Mouse (Mus musculus) limb, embryonic 11.5 days (tissue): ENCODE measurements around the gene Tmem11. TPM values are rescaled to one million over a fixed set of nuclear protein-coding genes. Genes with fewer than 3 reads are reported as not detected.

Experiments used
- ATAC-seq: fragments of 200-750 bp; cut with Nextera tagmentation; 2 replicates; pipeline ENCODE4 v1.8.0; 2017; ENCODE audit warnings: low read depth; ENCODE audit not compliant: insufficient number of reproducible peaks, low FRiP score, low TSS enrichment
- DNase-seq: peaks from one replicate; pipeline ENCODE4 v3.0.0-alpha.2; 2015; ENCODE audit warnings: low spot score
- H3K27ac ChIP-seq: fragments of 300-500 bp; sonication (generic); replicated peaks from 2 replicates; pipeline ENCODE4 v1.5.1; 2014; ENCODE audit warnings: low read depth, mild to moderate bottlenecking, low read length
- H3K27me3 ChIP-seq: fragments of 300-500 bp; sonication (generic); 2 replicates; pipeline ENCODE4 v1.6.1; 2014; ENCODE audit warnings: mild to moderate bottlenecking, low read length, mixed read lengths; ENCODE audit not compliant: control insufficient read depth, insufficient read depth
- H3K36me3 ChIP-seq: fragments of 300-500 bp; sonication (generic); 2 replicates; pipeline ENCODE4 v1.6.1; 2014; ENCODE audit warnings: mild to moderate bottlenecking, low read length, moderate library complexity, mixed read lengths; ENCODE audit not compliant: control insufficient read depth, insufficient read depth
- H3K4me1 ChIP-seq: fragments of 300-500 bp; sonication (generic); 2 replicates; pipeline ENCODE4 v1.6.1; 2014; ENCODE audit warnings: low read length, mixed read lengths; ENCODE audit not compliant: control insufficient read depth, insufficient read depth
- H3K4me2 ChIP-seq: fragments of 300-500 bp; sonication (generic); 2 replicates; pipeline ENCODE4 v1.6.1; 2014; ENCODE audit warnings: low read depth, mild to moderate bottlenecking, moderate library complexity; ENCODE audit not compliant: severe bottlenecking
- H3K4me3 ChIP-seq: fragments of 300-500 bp; sonication (generic); 2 replicates; pipeline ENCODE4 v1.5.1; 2014; ENCODE audit warnings: low read depth, low read length
- H3K9ac ChIP-seq: fragments of 300-500 bp; sonication (generic); 2 replicates; pipeline ENCODE4 v1.6.1; 2014; ENCODE audit warnings: mild to moderate bottlenecking, low read length
- H3K9me3 ChIP-seq: fragments of 300-500 bp; sonication (generic); 2 replicates; pipeline ENCODE4 v1.6.1; 2016; ENCODE audit warnings: low read length; ENCODE audit not compliant: control insufficient read depth
- WGBS: fragments of 180-500 bp; shearing (Covaris S2); extraction: QIAGEN DNeasy Blood & Tissue Kit; methylation state at CpG from one replicate; pipeline ENCODE4 v1.1.7; 2014; 5-methylcytosine and 5-hydroxymethylcytosine counted together
- polyA plus RNA-seq: library from polyadenylated mRNA; unstranded; fragments of >200 nt; fragmentation: Nextera tagmentation; extraction: Ambion mirVana; gene quantifications from 2 replicates; pipeline ENCODE4 v1.2.1, GENCODE M21; 2014

Gene Tmem11
- polyA plus RNA-seq, 1 experiment from 2014 or later = 74.5 TPM

- Histone ChIP-seq H3K36me3 (peaks cover 13% of the 10 kb centered on the region; the same call in 1 of the 2 replicates), H3K9me3 (no peaks in the 10 kb centered on the region), H3K4me1 (no peaks in the 10 kb centered on the region), H3K4me2 (no peak overlapping the region), H3K9ac (no peak overlapping the region), H3K27ac (no peak overlapping the region), H3K4me3 (no peak overlapping the region), H3K27me3 (no peaks in the 10 kb centered on the region)
- ATAC-seq (no peak), DNase-seq (no peak)
- 94% methylated on average over 2 of the region's 2 CpGs for WGBS
Observed at GRCm38 (mm10) chr11:60864166-60864565, 14.9 kb downstream of the Tmem11 start.

- H3K9ac ChIP-seq = no peak overlapping the region
- no peaks in the 10 kb centered on the region for H3K9me3 ChIP-seq
- ATAC-seq (no peak), DNase-seq (no peak)
- H3K27ac ChIP-seq = no peak overlapping the region
- WGBS = 90% methylated on average over 4 of the region's 4 CpGs
- no peaks in the 10 kb centered on the region for H3K4me1 ChIP-seq
- no peak overlapping the region for H3K4me2 ChIP-seq
- H3K27me3 ChIP-seq = no peaks in the 10 kb centered on the region
- H3K36me3 ChIP-seq = peaks cover 15% of the 10 kb centered on the region; the same call in 1 of the 2 replicates
- H3K4me3 ChIP-seq = no peak overlapping the region
Observed at GRCm38 (mm10) chr11:60863196-60863595, 15.9 kb downstream of the Tmem11 start.

GRCm38 (mm10) chr11:60861993-60862392, 17.1 kb downstream of the Tmem11 start:
- DNase-seq (no peak), ATAC-seq (no peak)
- Histone ChIP-seq H3K36me3 (peaks cover 15% of the 10 kb centered on the region; the same call in 1 of the 2 replicates), H3K4me1 (no peaks in the 10 kb centered on the region), H3K9ac (no peak overlapping the region), H3K27ac (no peak overlapping the region), H3K9me3 (no peaks in the 10 kb centered on the region), H3K4me3 (no peak overlapping the region), H3K4me2 (no peak overlapping the region), H3K27me3 (no peaks in the 10 kb centered on the region)
- 92% methylated on average over 3 of the region's 3 CpGs for WGBS

GRCm38 (mm10) chr11:60856587-60856986, 22.5 kb downstream of the Tmem11 start:
- DNase-seq = no peak
- WGBS = 58% methylated on average over 3 of the region's 3 CpGs
- Histone ChIP-seq H3K4me2 (no peak overlapping the region), H3K4me1 (no peaks in the 10 kb centered on the region), H3K4me3 (no peak overlapping the region), H3K9me3 (no peaks in the 10 kb centered on the region), H3K27me3 (no peaks in the 10 kb centered on the region), H3K27ac (no peak overlapping the region), H3K9ac (no peak overlapping the region), H3K36me3 (peaks cover 8% of the 10 kb centered on the region; the same call in 1 of the 2 replicates)
- ATAC-seq = no peak

GRCm38 (mm10) chr11:60845415-60845814, 33.7 kb downstream of the Tmem11 start:
- Histone ChIP-seq H3K36me3 (peaks cover 2% of the 10 kb centered on the region), H3K4me3 (no peak overlapping the region), H3K4me2 (no peak overlapping the region), H3K9ac (no peak overlapping the region), H3K9me3 (no peaks in the 10 kb centered on the region), H3K27ac (no peak overlapping the region), H3K4me1 (no peaks in the 10 kb centered on the region), H3K27me3 (no peaks in the 10 kb centered on the region)
- no peak for DNase-seq
- ATAC-seq = no peak
- 92% methylated on average over 5 of the region's 5 CpGs for WGBS

- Histone ChIP-seq H3K9ac (no peak overlapping the region), H3K27me3 (no peaks in the 10 kb centered on the region), H3K4me2 (no peak overlapping the region), H3K36me3 (peaks cover 2% of the 10 kb centered on the region), H3K27ac (no peak overlapping the region), H3K9me3 (no peaks in the 10 kb centered on the region), H3K4me1 (no peaks in the 10 kb centered on the region), H3K4me3 (no peak overlapping the region)
- ATAC-seq (no peak), DNase-seq (no peak)
- WGBS = 83% methylated on average over 5 of the region's 5 CpGs
Observed at GRCm38 (mm10) chr11:60843412-60843811, 35.7 kb downstream of the Tmem11 start.

GRCm38 (mm10) chr11:60841467-60842200, 37.4 kb downstream of the Tmem11 start:
- H3K9ac ChIP-seq = no peak overlapping the region
- no peaks in the 10 kb centered on the region for H3K27me3 ChIP-seq
- no peak overlapping the region for H3K4me2 ChIP-seq
- ATAC-seq (no peak), DNase-seq (no peak)
- no peak overlapping the region for H3K27ac ChIP-seq
- 79% methylated on average over 12 of the region's 12 CpGs for WGBS
- no peaks in the 10 kb centered on the region for H3K4me1 ChIP-seq
- no peaks in the 10 kb centered on the region; the same call in 1 of the 2 replicates for H3K36me3 ChIP-seq
- H3K4me3 ChIP-seq = no peak overlapping the region
- no peaks in the 10 kb centered on the region for H3K9me3 ChIP-seq

- H3K4me1 ChIP-seq = no peaks in the 10 kb centered on the region
- no peaks in the 10 kb centered on the region for H3K36me3 ChIP-seq
- H3K4me3 ChIP-seq = no peak overlapping the region
- no peak overlapping the region for H3K4me2 ChIP-seq
- DNase-seq (no peak), ATAC-seq (no peak)
- H3K9me3 ChIP-seq = no peaks in the 10 kb centered on the region
- H3K27ac ChIP-seq = no peak overlapping the region
- no peak overlapping the region; the same call in 1 of the 2 replicates for H3K9ac ChIP-seq
- H3K27me3 ChIP-seq = no peaks in the 10 kb centered on the region
- 92% methylated on average over 10 of the region's 10 CpGs for WGBS
Observed at GRCm38 (mm10) chr11:60837644-60838406, 41.2 kb downstream of the Tmem11 start.
